Mouse (Mus musculus) liver, embryonic 14.5 days (tissue): ENCODE measurements around the gene Cenpa. TPM values are rescaled to one million over a fixed set of nuclear protein-coding genes. Genes with fewer than 3 reads are reported as not detected.

Experiments
- ATAC-seq: fragments of 200-750 bp; cut with Nextera tagmentation; 2 replicates; pipeline ENCODE4 v1.8.0; 2017; ENCODE audit warnings: moderate number of reproducible peaks, mild to moderate bottlenecking, moderate library complexity; ENCODE audit not compliant: insufficient read depth
- DNase-seq, 3 experiments: peaks; one replicate each; pipeline ENCODE4 v3.0.0-alpha.2; 2012 to 2013; ENCODE audit warnings: low read depth in 3 of 3, low spot score in 3 of 3
- H3K27ac ChIP-seq: fragments of 300-500 bp; sonication (generic); 2 replicates; pipeline ENCODE4 v1.5.1; 2014; ENCODE audit warnings: moderate library complexity, mild to moderate bottlenecking, control low read depth, inconsistent platforms
- H3K27me3 ChIP-seq: fragments of 300-500 bp; sonication (generic); 2 replicates; pipeline ENCODE4 v1.6.1; 2014; ENCODE audit warnings: mild to moderate bottlenecking, low read length, moderate library complexity; ENCODE audit not compliant: control insufficient read depth, insufficient read depth
- H3K36me3 ChIP-seq: fragments of 300-500 bp; sonication (generic); replicated peaks from 2 replicates; pipeline ENCODE4 v1.6.1; 2014; ENCODE audit warnings: low read depth; ENCODE audit not compliant: control insufficient read depth, insufficient read depth
- H3K4me1 ChIP-seq, 2 experiments: fragments of 200-500 bp in 1 of 2; fragments of 300-500 bp in 1 of 2; sonication (generic) in 1 of 2; replicated peaks; 2 replicates each; pipeline ENCODE4 v1.6.1; 2012 to 2014; ENCODE audit warnings: antibody characterized with exemption in 1 of 2, inconsistent platforms in 1 of 2, low read length in 1 of 2; ENCODE audit not compliant: control insufficient read depth in 2 of 2, insufficient read depth in 2 of 2
- H3K4me2 ChIP-seq: fragments of 300-500 bp; sonication (generic); 2 replicates; pipeline ENCODE4 v1.6.1; 2014; ENCODE audit warnings: low read depth, mild to moderate bottlenecking, control low read depth, moderate library complexity
- H3K4me3 ChIP-seq, 2 experiments: fragments of 200-500 bp in 1 of 2; fragments of 300-500 bp in 1 of 2; sonication (generic) in 1 of 2; 2 replicates each; pipeline ENCODE4 v1.5.1; 2012 to 2014; ENCODE audit warnings: low read depth in 2 of 2, low read length in 2 of 2, mild to moderate bottlenecking in 2 of 2, control low read depth in 1 of 2, inconsistent platforms in 1 of 2, moderate library complexity in 1 of 2; ENCODE audit not compliant: insufficient read depth in 1 of 2
- H3K9ac ChIP-seq: fragments of 300-500 bp; sonication (generic); replicated peaks from 2 replicates; pipeline ENCODE4 v1.6.1; 2014; ENCODE audit warnings: mild to moderate bottlenecking, control low read depth, moderate library complexity
- H3K9me3 ChIP-seq: fragments of 300-500 bp; sonication (generic); 2 replicates; pipeline ENCODE4 v1.6.1; 2016; ENCODE audit warnings: low read length, mixed read lengths; ENCODE audit not compliant: control insufficient read depth
- CTCF ChIP-seq: IDR thresholded peaks from 2 replicates; pipeline ENCODE4 v1.5.1; 2016; ENCODE audit warnings: antibody characterized with exemption, low read depth, control low read depth
- EP300 ChIP-seq: IDR thresholded peaks from 2 replicates; pipeline ENCODE4 v1.6.1; 2016; ENCODE audit warnings: antibody characterized with exemption, low read depth
- WGBS: fragments of 180-500 bp; shearing (Covaris S2); extraction: QIAGEN DNeasy Blood & Tissue Kit; methylation state at CpG from one replicate; pipeline ENCODE4 v1.1.7; 2014; ENCODE audit not compliant: insufficient replicate concordance; 5-methylcytosine and 5-hydroxymethylcytosine counted together
- polyA plus RNA-seq, 2 experiments: library from polyadenylated mRNA; depleted of rRNA in 1 of 2; stranded (reverse) in 1 of 2; unstranded in 1 of 2; fragments of >200 nt; fragmentation: Nextera tagmentation in 1 of 2; extraction: Ambion mirVana in 1 of 2; gene quantifications; 2 replicates each; pipeline versions ENCODE4 v1.2.1 to v1.2.3; 2012 to 2014

Cenpa gene
- 116 and 122 TPM in 2 replicates for polyA plus RNA-seq (2012; rRNA removed)
- polyA plus RNA-seq (2014; fragmentation: Nextera tagmentation; extraction: Ambion mirVana), result 209 and 236 TPM in 2 replicates

GRCm38 (mm10) chr5:30666391-30667195 is at the start of gene Cenpa:
Gene Cenpa, plus strand, starts transcription at chr5:30666777.
- ATAC-seq (peak; percentile 93), DNase-seq (peak; percentile 95 to 97 (median 95))
- Histone ChIP-seq H3K27ac (peak within 1 kb of the TSS; percentile 78), H3K9ac (peak within 1 kb of the TSS; percentile 98), H3K4me1 (peaks cover 16 to 27% of the 10 kb centered on the region in 2 experiments), H3K9me3 (no peaks in the 10 kb centered on the region), H3K4me3 (peak within 1 kb of the TSS; percentile 97 to 98), H3K36me3 (peaks cover 33% of the 10 kb centered on the region), H3K27me3 (no peaks in the 10 kb centered on the region), H3K4me2 (peak within 1 kb of the TSS; percentile 82)
- WGBS, result under 1% methylated on average over 40 of the region's 40 CpGs
- TF ChIP-seq EP300, result no peak
- TF ChIP-seq CTCF, result no peak

GRCm38 (mm10) chr5:30617357-30617756 is 49.2 kb upstream of the Cenpa start:
- Histone ChIP-seq H3K9ac (no peak overlapping the region), H3K27ac (no peak overlapping the region), H3K4me2 (no peak overlapping the region), H3K4me3 (no peak overlapping the region), H3K9me3 (no peaks in the 10 kb centered on the region), H3K27me3 (peaks cover 13% of the 10 kb centered on the region), H3K4me1 (peaks cover 0 to 7% of the 10 kb centered on the region in 2 experiments; a peak in 2 of 4 replicates), H3K36me3 (no peaks in the 10 kb centered on the region)
- no peak for TF ChIP-seq EP300
- no peak for TF ChIP-seq CTCF
- DNase-seq (no peak), ATAC-seq (no peak)
- WGBS, result 12% methylated on average over 3 of the region's 3 CpGs

GRCm38 (mm10) chr5:30617851-30618250 is 48.7 kb upstream of the Cenpa start:
- ATAC-seq, result no peak
- H3K36me3 ChIP-seq, result no peaks in the 10 kb centered on the region
- WGBS, result 29% methylated on average over 11 of the region's 11 CpGs
- H3K27me3 ChIP-seq, result peaks cover 18% of the 10 kb centered on the region
- no peak overlapping the region for H3K27ac ChIP-seq
- no peak overlapping the region for H3K9ac ChIP-seq
- H3K4me1 ChIP-seq, result peaks cover 0 to 7% of the 10 kb centered on the region in 2 experiments; a peak in 2 of 4 replicates
- TF ChIP-seq EP300 (no peak), CTCF (no peak)
- no peak for DNase-seq
- H3K9me3 ChIP-seq, result no peaks in the 10 kb centered on the region
- no peak overlapping the region for H3K4me2 ChIP-seq
- no peak overlapping the region for H3K4me3 ChIP-seq

- TF ChIP-seq CTCF (no peak), EP300 (no peak)
- no peaks in the 10 kb centered on the region for H3K36me3 ChIP-seq
- DNase-seq, result no peak
- H3K9me3 ChIP-seq, result no peaks in the 10 kb centered on the region
- peaks cover 0 to 7% of the 10 kb centered on the region in 2 experiments; a peak in 2 of 4 replicates for H3K4me1 ChIP-seq
- H3K9ac ChIP-seq, result no peak overlapping the region
- 55% methylated on average over 8 of the region's 8 CpGs for WGBS
- H3K4me3 ChIP-seq, result no peak overlapping the region
- peaks cover 20% of the 10 kb centered on the region for H3K27me3 ChIP-seq
- no peak overlapping the region for H3K4me2 ChIP-seq
- no peak for ATAC-seq
- no peak overlapping the region for H3K27ac ChIP-seq
Observed at GRCm38 (mm10) chr5:30618376-30619003, 48.1 kb upstream of the Cenpa start.

GRCm38 (mm10) chr5:30619211-30619610 is 47.4 kb upstream of the Cenpa start:
- TF ChIP-seq EP300, result no peak
- TF ChIP-seq CTCF, result no peak
- Histone ChIP-seq H3K9ac (no peak overlapping the region), H3K4me1 (peaks cover 0 to 2% of the 10 kb centered on the region in 2 experiments; a peak in 1 of 4 replicates), H3K4me2 (no peak overlapping the region), H3K27ac (no peak overlapping the region), H3K27me3 (peaks cover 20% of the 10 kb centered on the region), H3K36me3 (no peaks in the 10 kb centered on the region), H3K4me3 (no peak overlapping the region), H3K9me3 (no peaks in the 10 kb centered on the region)
- ATAC-seq (no peak), DNase-seq (no peak)
- WGBS, result 47% methylated on average over 2 of the region's 2 CpGs
